Mouse (Mus musculus) embryonic facial prominence, embryonic 11.5 days (tissue): Measurements from ENCODE around the gene Nuak1. TPM values are rescaled to one million over a fixed set of nuclear protein-coding genes. Genes with fewer than 3 reads are reported as not detected.

Source experiments
- ATAC-seq: fragments of 200-750 bp; cut with Nextera tagmentation; replicated peaks from 2 replicates; pipeline ENCODE4 v1.8.0; 2017; ENCODE audit warnings: low read depth; ENCODE audit not compliant: insufficient number of reproducible peaks, low FRiP score, low TSS enrichment
- DNase-seq: peaks from one replicate; pipeline ENCODE4 v3.0.0-alpha.2; 2015; ENCODE audit warnings: low spot score
- H3K27ac ChIP-seq: fragments of 300-500 bp; sonication (generic); replicated peaks from 2 replicates; pipeline ENCODE4 v1.5.1; 2014; ENCODE audit warnings: mild to moderate bottlenecking, low read depth, low read length, control low read depth
- H3K27me3 ChIP-seq: fragments of 300-500 bp; sonication (generic); 2 replicates; pipeline ENCODE4 v1.6.1; 2014; ENCODE audit warnings: mild to moderate bottlenecking, low read length, moderate library complexity, mixed read lengths; ENCODE audit not compliant: control insufficient read depth, insufficient read depth
- H3K36me3 ChIP-seq: fragments of 300-500 bp; sonication (generic); replicated peaks from 2 replicates; pipeline ENCODE4 v1.6.1; 2014; ENCODE audit warnings: low read depth, mild to moderate bottlenecking, low read length, moderate library complexity, mixed read lengths; ENCODE audit not compliant: control insufficient read depth, insufficient read depth
- H3K4me1 ChIP-seq: fragments of 300-500 bp; sonication (generic); 2 replicates; pipeline ENCODE4 v1.6.1; 2014; ENCODE audit warnings: low read length, mixed read lengths; ENCODE audit not compliant: control insufficient read depth, insufficient read depth
- H3K4me2 ChIP-seq: fragments of 300-500 bp; sonication (generic); 2 replicates; pipeline ENCODE4 v1.6.1; 2014; ENCODE audit warnings: low read depth, mild to moderate bottlenecking, control low read depth, low read length, moderate library complexity
- H3K4me3 ChIP-seq: fragments of 300-500 bp; sonication (generic); 2 replicates; pipeline ENCODE4 v1.5.1; 2014; ENCODE audit warnings: low read depth, low read length, control low read depth
- H3K9ac ChIP-seq: fragments of 300-500 bp; sonication (generic); replicated peaks from 2 replicates; pipeline ENCODE4 v1.6.1; 2014; ENCODE audit warnings: mild to moderate bottlenecking, control low read depth, low read length
- H3K9me3 ChIP-seq: fragments of 300-500 bp; sonication (generic); replicated peaks from 2 replicates; pipeline ENCODE4 v1.6.1; 2016; ENCODE audit warnings: mild to moderate bottlenecking, low read length, inconsistent platforms, mixed read lengths; ENCODE audit not compliant: control insufficient read depth
- WGBS: fragments of 180-500 bp; shearing (Covaris S2); extraction: QIAGEN DNeasy Blood & Tissue Kit; methylation state at CpG from one replicate; pipeline ENCODE4 v1.1.7; 2014; 5-methylcytosine and 5-hydroxymethylcytosine counted together
- polyA plus RNA-seq: library from polyadenylated mRNA; unstranded; fragments of >200 nt; fragmentation: Nextera tagmentation; extraction: Ambion mirVana; gene quantifications from 2 replicates; pipeline ENCODE4 v1.2.1, GENCODE M21; 2014

The Nuak1 gene
- polyA plus RNA-seq, 1 experiment from 2014 or later: 4.6 TPM

- 92% methylated on average over 4 of the region's 4 CpGs for WGBS
- H3K9ac ChIP-seq: no peak overlapping the region
- no peak overlapping the region for H3K4me3 ChIP-seq
- no peak overlapping the region for H3K4me2 ChIP-seq
- H3K4me1 ChIP-seq: no peaks in the 10 kb centered on the region
- no peak overlapping the region for H3K27ac ChIP-seq
- H3K36me3 ChIP-seq: no peaks in the 10 kb centered on the region
- no peaks in the 10 kb centered on the region for H3K9me3 ChIP-seq
- ATAC-seq: no peak
- no peak for DNase-seq
- no peaks in the 10 kb centered on the region for H3K27me3 ChIP-seq
These were observed 79.4 kb downstream of the Nuak1 start for GRCm38 (mm10) chr10:84360953-84361352.

- no peak for ATAC-seq
- WGBS: 87% methylated on average over 9 of the region's 9 CpGs
- no peak overlapping the region for H3K4me2 ChIP-seq
- H3K36me3 ChIP-seq: no peaks in the 10 kb centered on the region
- no peak overlapping the region for H3K27ac ChIP-seq
- no peaks in the 10 kb centered on the region for H3K27me3 ChIP-seq
- H3K4me3 ChIP-seq: no peak overlapping the region
- H3K4me1 ChIP-seq: no peaks in the 10 kb centered on the region
- DNase-seq: no peak
- no peak overlapping the region for H3K9ac ChIP-seq
- H3K9me3 ChIP-seq: no peaks in the 10 kb centered on the region
These were observed 80.0 kb downstream of the Nuak1 start for GRCm38 (mm10) chr10:84360391-84360790.

- no peak overlapping the region for H3K4me3 ChIP-seq
- H3K36me3 ChIP-seq: no peaks in the 10 kb centered on the region
- WGBS: 93% methylated on average over 4 of the region's 4 CpGs
These were observed 81.7 kb downstream of the Nuak1 start for GRCm38 (mm10) chr10:84358738-84359120.

GRCm38 (mm10) chr10:84357997-84358737, 82.2 kb downstream of the Nuak1 start:
- Histone ChIP-seq H3K4me2 (no peak overlapping the region), H3K9me3 (no peaks in the 10 kb centered on the region), H3K4me3 (no peak overlapping the region), H3K27me3 (no peaks in the 10 kb centered on the region), H3K27ac (no peak overlapping the region), H3K4me1 (no peaks in the 10 kb centered on the region), H3K36me3 (no peaks in the 10 kb centered on the region), H3K9ac (no peak overlapping the region)
- DNase-seq (no peak), ATAC-seq (no peak)
- 75% methylated on average over 4 of the region's 4 CpGs for WGBS

More at GRCm38 (mm10) chr10:84358738-84359120, 81.7 kb downstream of the Nuak1 start:
- no peak overlapping the region for H3K9ac ChIP-seq
- no peaks in the 10 kb centered on the region for H3K4me1 ChIP-seq
- no peak for ATAC-seq
- no peaks in the 10 kb centered on the region for H3K9me3 ChIP-seq
- no peak for DNase-seq
- H3K27me3 ChIP-seq: no peaks in the 10 kb centered on the region
- no peak overlapping the region for H3K4me2 ChIP-seq
- H3K27ac ChIP-seq: no peak overlapping the region

- Histone ChIP-seq H3K27me3 (no peaks in the 10 kb centered on the region), H3K36me3 (no peaks in the 10 kb centered on the region), H3K4me3 (no peak overlapping the region), H3K9ac (no peak overlapping the region), H3K4me1 (no peaks in the 10 kb centered on the region), H3K9me3 (no peaks in the 10 kb centered on the region), H3K27ac (no peak overlapping the region), H3K4me2 (no peak overlapping the region)
- ATAC-seq (no peak), DNase-seq (no peak)
- WGBS: 88% methylated on average over 4 of the region's 4 CpGs
These were observed 82.8 kb downstream of the Nuak1 start for GRCm38 (mm10) chr10:84357593-84357992.

- Histone ChIP-seq H3K36me3 (no peaks in the 10 kb centered on the region), H3K27me3 (no peaks in the 10 kb centered on the region), H3K9me3 (no peaks in the 10 kb centered on the region), H3K4me1 (no peaks in the 10 kb centered on the region), H3K9ac (no peak overlapping the region), H3K27ac (no peak overlapping the region), H3K4me3 (no peak overlapping the region), H3K4me2 (no peak overlapping the region)
- no peak for ATAC-seq
- WGBS: 85% methylated on average over 6 of the region's 6 CpGs
- DNase-seq: no peak
These were observed 86.1 kb downstream of the Nuak1 start for GRCm38 (mm10) chr10:84354323-84354722.

GRCm38 (mm10) chr10:84345730-84346129, 94.7 kb downstream of the Nuak1 start:
- ATAC-seq (no peak), DNase-seq (no peak)
- H3K9ac ChIP-seq: no peak overlapping the region
- no peaks in the 10 kb centered on the region for H3K36me3 ChIP-seq
- no peaks in the 10 kb centered on the region for H3K9me3 ChIP-seq
- no peaks in the 10 kb centered on the region for H3K27me3 ChIP-seq
- H3K27ac ChIP-seq: no peak overlapping the region
- WGBS: 55% methylated on average over 5 of the region's 5 CpGs
- no peak overlapping the region for H3K4me2 ChIP-seq
- H3K4me1 ChIP-seq: no peaks in the 10 kb centered on the region
- no peak overlapping the region for H3K4me3 ChIP-seq

GRCm38 (mm10) chr10:84343536-84343935, 96.9 kb downstream of the Nuak1 start:
- Histone ChIP-seq H3K27ac (no peak overlapping the region), H3K4me1 (no peaks in the 10 kb centered on the region), H3K9me3 (no peaks in the 10 kb centered on the region), H3K36me3 (no peaks in the 10 kb centered on the region), H3K9ac (no peak overlapping the region), H3K4me3 (no peak overlapping the region), H3K27me3 (no peaks in the 10 kb centered on the region), H3K4me2 (no peak overlapping the region)
- 86% methylated on average over 2 of the region's 2 CpGs for WGBS
- no peak for ATAC-seq
- no peak for DNase-seq
